Mouse (Mus musculus): Measurements from ENCODE around the gene Ank2. TPM values are rescaled to one million over a fixed set of nuclear protein-coding genes. Genes with fewer than 3 reads are reported as not detected.

The Ank2 gene
- polyA plus RNA-seq, 1 experiment from 2014 or later, result 131 TPM

DNA sequence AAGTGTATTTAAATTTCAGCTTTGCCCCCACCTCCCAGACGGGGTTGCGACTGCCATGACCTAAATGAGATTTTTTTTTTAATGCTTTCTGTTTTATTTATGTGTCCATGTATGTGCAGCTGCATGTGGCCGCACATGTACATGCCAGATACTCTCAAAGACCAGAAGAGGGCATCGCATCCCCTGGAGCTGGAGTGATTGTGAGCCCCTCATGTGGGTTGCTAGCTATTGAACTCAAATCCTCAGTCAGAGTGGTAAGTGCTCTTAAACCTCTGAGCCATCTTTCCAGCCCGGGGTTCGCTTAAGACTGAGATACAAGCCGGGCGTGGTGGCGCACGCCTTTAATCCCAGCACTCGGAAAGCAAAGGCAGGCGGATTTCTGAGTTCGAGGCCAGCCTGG lies 46.9 kb downstream of the Ank2 start:
- Histone ChIP-seq H3K36me3 (no peaks in the 10 kb centered on the region), H3K4me2 (replicated peaks) (no peak overlapping the region), H3K27me3 (no peaks in the 10 kb centered on the region; the same call in 1 of the 2 replicates), H3K27ac (no peak overlapping the region), H3K4me1 (no peaks in the 10 kb centered on the region), H3K4me3 (no peak overlapping the region), H3K9me3 (replicated peaks) (no peaks in the 10 kb centered on the region), H3K9ac (no peak overlapping the region)
- no peak for ATAC-seq (ENCODE audit: low FRiP score)
- WGBS, result 58% methylated on average over 13 of the region's 13 CpGs

DNA sequence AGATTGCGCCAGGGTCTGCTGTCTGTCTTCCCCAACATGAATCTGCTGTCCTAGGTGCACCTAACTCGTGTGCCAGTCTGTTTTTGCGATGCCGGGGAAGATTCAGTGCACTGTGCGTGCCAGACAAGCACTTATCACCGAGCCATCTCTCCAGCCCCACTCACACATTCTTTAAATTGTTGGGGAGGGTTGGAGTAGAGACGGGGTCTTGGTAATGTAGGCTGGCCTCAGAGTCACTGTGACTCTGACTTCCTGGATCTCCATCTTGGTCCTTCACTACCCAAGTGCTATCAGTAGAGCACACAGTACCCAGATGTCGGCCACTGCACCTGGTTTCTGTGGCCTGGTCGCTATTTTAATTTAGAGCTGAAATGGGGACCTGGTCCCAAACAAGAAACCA lies 47.4 kb downstream of the Ank2 start:
- H3K27me3 ChIP-seq, result no peaks in the 10 kb centered on the region; the same call in 1 of the 2 replicates
- no peaks in the 10 kb centered on the region for H3K4me1 ChIP-seq
- H3K9me3 ChIP-seq (replicated peaks), result no peaks in the 10 kb centered on the region
- WGBS, result 71% methylated on average over 9 of the region's 9 CpGs
- no peak overlapping the region for H3K4me3 ChIP-seq
- H3K9ac ChIP-seq, result no peak overlapping the region
- H3K4me2 ChIP-seq (replicated peaks), result no peak overlapping the region
- ATAC-seq (ENCODE audit: low FRiP score), result no peak
- H3K36me3 ChIP-seq, result no peaks in the 10 kb centered on the region
- H3K27ac ChIP-seq, result no peak overlapping the region

DNA sequence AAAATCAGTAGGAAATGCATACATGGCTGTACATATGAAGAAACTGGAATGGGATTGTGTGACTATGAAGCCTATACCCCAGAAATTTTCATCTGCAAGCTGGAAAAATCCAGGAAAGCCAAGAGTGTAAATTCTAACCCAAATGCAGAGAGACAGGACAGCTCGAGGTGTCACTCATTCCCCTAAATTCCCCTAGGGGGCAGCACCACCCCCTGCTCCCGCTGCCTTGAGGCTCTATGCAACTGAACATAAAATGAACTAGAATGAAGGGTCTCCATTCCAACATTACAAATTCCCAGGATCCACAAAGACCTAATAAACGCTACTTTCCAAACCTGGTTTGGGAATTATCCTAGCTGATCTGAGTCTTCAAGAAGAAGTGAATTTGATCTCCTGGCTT lies 48.1 kb downstream of the Ank2 start:
- Histone ChIP-seq H3K27me3 (no peaks in the 10 kb centered on the region; the same call in 1 of the 2 replicates), H3K4me2 (replicated peaks) (no peak overlapping the region), H3K4me3 (no peak overlapping the region), H3K36me3 (no peaks in the 10 kb centered on the region), H3K9me3 (replicated peaks) (no peaks in the 10 kb centered on the region), H3K27ac (no peak overlapping the region), H3K4me1 (no peaks in the 10 kb centered on the region), H3K9ac (no peak overlapping the region)
- 11% methylated on average over 3 of the region's 3 CpGs for WGBS
- ATAC-seq (ENCODE audit: low FRiP score), result no peak

DNA sequence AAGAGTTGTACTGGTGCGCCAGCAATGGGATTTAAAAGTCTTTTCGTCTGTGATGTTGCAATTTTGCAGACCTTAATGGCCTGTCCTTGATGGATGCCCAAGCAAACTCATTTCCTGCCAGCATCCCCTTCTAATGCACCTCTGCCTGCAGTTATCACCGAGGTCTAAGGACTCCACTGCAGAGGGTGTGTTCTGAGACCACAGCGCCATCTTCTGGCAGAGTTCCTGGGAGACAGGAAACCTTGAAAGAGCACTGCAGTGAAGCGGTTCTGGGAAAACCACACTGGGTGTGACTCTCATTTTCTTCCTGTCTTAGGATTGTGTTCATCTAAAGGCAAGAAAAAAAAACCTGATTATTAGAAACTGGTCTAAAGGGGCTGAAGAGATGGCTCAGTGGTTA lies 53.0 kb downstream of the Ank2 start:
- WGBS, result 48% methylated on average over 5 of the region's 5 CpGs
- ATAC-seq (ENCODE audit: low FRiP score), result peak; percentile 67; the same call in 1 of the 2 replicates
- Histone ChIP-seq H3K36me3 (no peaks in the 10 kb centered on the region), H3K27me3 (no peaks in the 10 kb centered on the region; the same call in 1 of the 2 replicates), H3K9me3 (replicated peaks) (no peaks in the 10 kb centered on the region), H3K4me3 (no peak overlapping the region), H3K27ac (no peak overlapping the region), H3K4me1 (no peaks in the 10 kb centered on the region), H3K9ac (no peak overlapping the region), H3K4me2 (replicated peaks) (no peak overlapping the region)

DNA sequence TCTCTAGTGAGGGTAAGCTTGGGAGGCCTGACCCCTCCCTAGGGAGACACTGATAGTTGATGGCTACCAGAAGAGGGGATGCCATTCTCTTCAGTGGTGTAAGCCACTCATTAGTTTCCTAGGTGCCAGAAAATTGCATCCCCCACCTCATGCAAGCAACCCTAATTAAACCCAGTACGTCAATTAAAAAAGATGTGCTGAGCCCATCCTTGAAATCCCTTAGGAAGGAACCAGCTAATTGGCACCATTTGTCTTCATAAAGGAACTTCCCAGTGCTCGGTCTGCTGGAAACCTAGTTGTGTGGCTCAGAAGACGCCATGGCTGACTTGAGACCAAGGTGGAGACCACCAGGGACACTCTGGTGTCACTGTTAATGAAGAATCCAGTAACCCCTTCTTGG lies 65.9 kb downstream of the Ank2 start:
- ATAC-seq (ENCODE audit: low FRiP score), result peak; percentile 79

DNA sequence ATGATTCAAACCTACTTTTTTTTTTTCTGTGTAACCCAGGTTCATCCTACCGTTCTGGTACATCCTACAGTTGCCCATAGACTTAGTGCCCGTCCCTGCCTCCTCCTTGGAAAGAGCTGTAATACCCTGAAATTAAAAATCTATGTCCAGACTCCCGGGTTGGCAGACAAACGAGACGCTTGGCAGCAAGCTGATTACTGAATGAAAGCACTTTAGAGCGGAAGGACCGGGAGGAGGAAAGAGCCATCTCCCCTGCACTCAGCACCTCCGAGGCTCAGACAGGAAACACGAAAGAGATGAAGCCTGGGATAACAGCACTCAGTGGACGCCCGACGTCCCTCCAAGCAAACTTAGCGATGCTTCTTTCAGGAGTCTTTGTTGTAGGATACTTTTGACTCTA lies 69.3 kb downstream of the Ank2 start:
- WGBS, result 77% methylated on average over 13 of the region's 13 CpGs
- Histone ChIP-seq H3K27me3 (no peaks in the 10 kb centered on the region), H3K9ac (no peak overlapping the region)

More for the DNA sequence above, 65.9 kb downstream of the Ank2 start:
- Histone ChIP-seq H3K9ac (no peak overlapping the region), H3K4me2 (replicated peaks) (no peak overlapping the region), H3K27ac (no peak overlapping the region), H3K9me3 (replicated peaks) (no peaks in the 10 kb centered on the region), H3K27me3 (no peaks in the 10 kb centered on the region), H3K36me3 (no peaks in the 10 kb centered on the region), H3K4me1 (no peaks in the 10 kb centered on the region), H3K4me3 (no peak overlapping the region)
- WGBS, result 50% methylated on average over 3 of the region's 3 CpGs

DNA sequence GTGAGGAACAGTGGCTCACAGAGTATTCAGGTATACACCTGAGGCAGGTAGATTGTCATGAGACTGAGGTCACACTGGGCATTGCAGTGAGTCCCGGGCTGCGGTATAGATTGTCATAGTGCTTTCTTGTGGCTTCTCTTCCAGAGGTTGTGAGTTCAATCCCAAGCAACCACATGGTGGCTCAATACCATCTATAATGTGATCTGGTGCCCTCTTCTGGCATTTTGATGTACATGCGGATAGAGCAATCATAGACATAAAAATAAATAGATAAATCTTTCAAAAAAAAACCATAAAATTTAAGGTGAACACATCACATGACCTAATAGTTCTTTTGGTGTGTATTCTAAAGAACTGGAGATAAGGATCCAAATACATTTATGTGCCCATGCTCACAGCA lies 70.6 kb downstream of the Ank2 start:
- no peaks in the 10 kb centered on the region for H3K27me3 ChIP-seq
- H3K4me1 ChIP-seq, result no peaks in the 10 kb centered on the region
- H3K9ac ChIP-seq, result no peak overlapping the region
- 90% methylated on average over 3 of the region's 3 CpGs for WGBS
- H3K4me2 ChIP-seq (replicated peaks), result no peak overlapping the region
- no peak for ATAC-seq (ENCODE audit: low FRiP score)
- no peak overlapping the region for H3K27ac ChIP-seq
- no peaks in the 10 kb centered on the region for H3K36me3 ChIP-seq
- no peak overlapping the region for H3K4me3 ChIP-seq
- H3K9me3 ChIP-seq (replicated peaks), result no peaks in the 10 kb centered on the region

More for the DNA sequence above, 69.3 kb downstream of the Ank2 start:
- Histone ChIP-seq H3K36me3 (no peaks in the 10 kb centered on the region), H3K27ac (no peak overlapping the region), H3K4me1 (no peaks in the 10 kb centered on the region), H3K4me2 (replicated peaks) (no peak overlapping the region), H3K4me3 (no peak overlapping the region), H3K9me3 (replicated peaks) (no peaks in the 10 kb centered on the region)
- ATAC-seq (ENCODE audit: low FRiP score), result no peak

DNA sequence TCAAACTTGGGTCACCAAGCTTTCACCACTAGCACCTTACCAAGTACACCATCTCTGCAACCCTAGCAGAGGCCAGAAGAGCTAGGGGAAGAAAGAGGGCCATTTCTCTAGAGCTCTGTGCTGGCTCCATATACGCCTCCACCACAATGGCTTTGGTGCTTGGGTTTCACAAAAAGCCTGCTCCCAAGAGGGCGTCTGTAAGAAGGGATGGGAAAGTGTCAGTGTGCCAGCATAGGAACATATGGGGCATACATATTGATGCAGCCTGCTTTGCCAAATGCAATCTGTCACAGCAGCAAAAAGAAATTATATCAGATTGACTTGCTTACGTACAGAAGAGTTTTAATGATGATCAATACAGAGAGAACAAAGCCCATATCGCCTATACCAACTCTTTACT lies 82.2 kb downstream of the Ank2 start:
- H3K27ac ChIP-seq, result no peak overlapping the region
- H3K4me3 ChIP-seq, result no peak overlapping the region
- H3K36me3 ChIP-seq, result no peaks in the 10 kb centered on the region
- ATAC-seq (ENCODE audit: low FRiP score), result no peak
- no peaks in the 10 kb centered on the region; the same call in 1 of the 2 replicates for H3K9me3 ChIP-seq (replicated peaks)
- H3K27me3 ChIP-seq, result no peaks in the 10 kb centered on the region
- no peaks in the 10 kb centered on the region for H3K4me1 ChIP-seq
- no peak overlapping the region for H3K9ac ChIP-seq
- 77% methylated on average over 4 of the region's 4 CpGs for WGBS
- no peak overlapping the region for H3K4me2 ChIP-seq (replicated peaks)

DNA sequence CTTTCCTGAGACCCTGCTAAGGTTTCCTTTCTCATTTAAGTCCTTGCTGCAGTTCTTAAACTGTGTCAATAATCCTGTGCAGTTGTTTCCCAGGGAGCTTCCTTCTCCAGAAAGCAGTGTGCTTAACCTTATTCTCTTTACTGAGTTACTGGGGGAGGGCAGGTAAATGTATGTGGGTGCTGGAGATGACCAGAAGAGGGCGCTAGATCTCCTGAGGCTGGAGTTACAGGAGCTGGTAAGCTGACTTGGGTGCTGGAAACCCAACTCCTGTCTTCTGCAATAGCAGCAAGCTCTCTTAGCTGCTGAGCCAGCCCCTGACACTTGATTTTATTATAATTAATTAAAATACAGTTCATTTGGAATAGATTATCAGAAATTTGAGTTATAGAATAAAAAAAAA lies 84.7 kb downstream of the Ank2 start:
- no peak overlapping the region for H3K27ac ChIP-seq
- ATAC-seq (ENCODE audit: low FRiP score), result no peak
- WGBS, result 58% methylated on average over 1 of the region's 1 CpGs

DNA sequence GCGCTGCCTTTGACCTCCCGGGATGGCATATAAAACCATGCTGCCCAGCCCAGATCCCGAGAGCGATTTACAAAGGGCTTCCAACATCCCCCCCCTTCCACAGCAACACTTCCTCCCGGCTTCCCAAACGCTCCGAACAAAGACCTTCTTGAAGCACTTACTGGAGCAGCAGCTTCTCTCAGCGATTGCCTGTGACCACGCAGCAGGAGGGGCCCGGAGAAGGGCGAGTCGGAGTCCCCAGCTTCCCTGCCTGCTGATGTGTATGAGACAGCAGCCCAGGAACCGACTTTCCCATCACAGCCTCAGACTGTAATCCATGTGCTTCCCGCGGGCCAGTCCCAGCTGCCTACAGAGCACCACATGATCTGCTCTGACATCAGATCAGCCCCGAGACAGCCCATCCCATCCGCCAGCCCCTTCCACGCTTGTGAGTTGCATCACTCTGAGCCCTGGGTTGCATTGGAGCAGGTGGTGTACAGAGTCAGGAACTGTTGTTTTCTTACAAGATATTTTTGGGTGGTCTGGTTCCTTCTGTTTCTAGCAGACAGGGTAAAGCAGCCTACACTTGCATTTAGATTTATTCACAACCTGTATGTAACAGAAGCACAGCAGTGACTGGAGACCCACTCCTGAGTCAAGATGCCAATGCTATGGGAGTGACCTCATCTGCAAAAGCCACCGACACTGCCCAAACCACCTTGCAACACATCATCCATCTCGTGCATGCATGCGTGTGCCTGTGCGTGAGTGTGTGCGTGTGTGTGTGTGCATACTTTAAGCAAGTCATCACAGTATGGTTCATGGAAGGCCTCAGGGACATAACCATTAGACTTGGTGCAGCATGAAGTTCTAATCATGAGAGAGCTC lies 90.2 kb downstream of the Ank2 start:
- Histone ChIP-seq H3K4me3 (peak overlapping the region; percentile 57), H3K4me1 (peaks cover 25% of the 10 kb centered on the region), H3K9me3 (replicated peaks) (no peaks in the 10 kb centered on the region), H3K27ac (peak overlapping the region; percentile 92), H3K36me3 (no peaks in the 10 kb centered on the region), H3K9ac (peak overlapping the region; percentile 74), H3K4me2 (replicated peaks) (peak overlapping the region; percentile 68), H3K27me3 (no peaks in the 10 kb centered on the region; the same call in 1 of the 2 replicates)
- WGBS, result 17% methylated on average over 23 of the region's 23 CpGs
- peak; percentile 97 for ATAC-seq (ENCODE audit: low FRiP score)

More for the DNA sequence above, 84.7 kb downstream of the Ank2 start:
- no peaks in the 10 kb centered on the region; the same call in 1 of the 2 replicates for H3K27me3 ChIP-seq
- no peak overlapping the region for H3K9ac ChIP-seq
- no peak overlapping the region for H3K4me3 ChIP-seq
- H3K36me3 ChIP-seq, result no peaks in the 10 kb centered on the region
- H3K9me3 ChIP-seq (replicated peaks), result no peaks in the 10 kb centered on the region; the same call in 1 of the 2 replicates
- H3K4me1 ChIP-seq, result no peaks in the 10 kb centered on the region
- H3K4me2 ChIP-seq (replicated peaks), result no peak overlapping the region

DNA sequence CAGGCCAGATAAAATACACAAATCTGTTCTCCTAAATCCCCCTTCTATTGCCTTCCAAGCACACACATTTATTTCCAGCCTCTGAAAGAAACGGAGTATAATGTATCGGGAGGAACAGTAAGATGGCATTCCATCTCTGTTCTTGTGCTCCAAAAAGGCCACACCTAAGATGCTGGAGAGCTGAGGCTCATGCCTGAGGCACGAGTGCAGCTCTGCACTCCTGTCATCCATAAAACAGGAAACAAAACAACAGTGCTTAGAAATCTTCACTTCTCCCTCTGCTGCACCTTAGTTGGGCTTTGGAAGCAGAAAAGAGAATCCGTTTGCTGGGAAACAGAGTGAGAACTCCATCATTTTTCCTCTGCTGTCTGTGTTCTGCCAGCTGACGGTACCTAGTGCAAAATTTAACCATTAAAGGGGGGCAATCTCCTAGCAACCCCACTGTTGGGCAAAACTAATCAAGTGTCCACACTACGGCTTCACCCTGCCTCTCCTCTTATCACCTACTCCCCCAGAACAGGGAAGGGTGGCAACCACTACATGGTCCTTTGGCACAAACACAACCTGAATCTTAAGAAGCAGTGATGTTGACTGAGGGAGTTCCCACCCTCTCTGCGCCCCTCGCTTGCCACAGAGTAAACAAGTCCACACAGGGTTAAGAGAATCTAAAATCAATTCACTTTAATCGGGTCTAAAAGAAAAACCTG lies 91.1 kb downstream of the Ank2 start:
- 11% methylated on average over 9 of the region's 9 CpGs for whole genome bisulfite sequencing
- Histone ChIP-seq H3K27me3 (no peaks in the 10 kb centered on the region; the same call in 1 of the 2 replicates), H3K4me1 (peaks cover 25% of the 10 kb centered on the region), H3K4me2 (replicated peaks) (peak overlapping the region; percentile 68), H3K4me3 (peak overlapping the region; percentile 57), H3K36me3 (no peaks in the 10 kb centered on the region), H3K9ac (peak overlapping the region; percentile 74), H3K27ac (peak overlapping the region; percentile 92), H3K9me3 (replicated peaks) (no peaks in the 10 kb centered on the region)
- peak; percentile 60 for ATAC-seq (ENCODE audit: low FRiP score)

DNA sequence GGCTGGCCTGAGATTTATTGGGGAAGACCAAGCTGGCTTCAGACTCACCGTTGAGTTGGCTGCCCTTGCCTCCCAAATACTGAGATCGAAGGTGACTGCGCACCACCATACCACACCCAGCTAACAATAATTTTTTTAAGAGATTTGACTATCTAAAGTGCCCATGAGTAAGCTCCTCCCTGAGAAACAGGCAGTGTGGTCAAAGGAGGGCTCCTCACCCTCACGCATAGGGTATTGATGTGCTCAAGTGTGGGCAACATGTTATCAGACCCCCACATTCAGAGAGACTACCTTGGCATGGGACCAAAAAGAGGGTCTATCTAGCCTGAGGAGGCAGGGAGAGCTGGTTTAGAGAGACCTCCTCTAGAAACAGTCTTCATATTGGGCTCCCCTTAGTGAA lies 92.3 kb downstream of the Ank2 start:
- no peak for ATAC-seq (ENCODE audit: low FRiP score)
- H3K9ac ChIP-seq, result no peak overlapping the region
- peaks cover 25% of the 10 kb centered on the region for H3K4me1 ChIP-seq
- no peak overlapping the region for H3K27ac ChIP-seq
- peak overlapping the region; percentile 68 for H3K4me2 ChIP-seq (replicated peaks)
- H3K4me3 ChIP-seq, result 0 out of 2 replicates have a peak overlapping the region, but pooled peaks have one; percentile 11
- WGBS, result 97% methylated on average over 4 of the region's 4 CpGs
- H3K9me3 ChIP-seq (replicated peaks), result no peaks in the 10 kb centered on the region
- no peaks in the 10 kb centered on the region for H3K36me3 ChIP-seq
- no peaks in the 10 kb centered on the region; the same call in 1 of the 2 replicates for H3K27me3 ChIP-seq

All from hindbrain, embryonic 12.5 days (tissue).